Mouse (Mus musculus) fibroblast of lung, adult 2 months (primary cell): ENCODE measurements around the gene Syce1l.

Experiments used
- DNase-seq: peaks from one replicate; pipeline ENCODE4 v3.0.0-alpha.2; 2011; ENCODE audit warnings: low read depth

The Syce1l gene

DNA sequence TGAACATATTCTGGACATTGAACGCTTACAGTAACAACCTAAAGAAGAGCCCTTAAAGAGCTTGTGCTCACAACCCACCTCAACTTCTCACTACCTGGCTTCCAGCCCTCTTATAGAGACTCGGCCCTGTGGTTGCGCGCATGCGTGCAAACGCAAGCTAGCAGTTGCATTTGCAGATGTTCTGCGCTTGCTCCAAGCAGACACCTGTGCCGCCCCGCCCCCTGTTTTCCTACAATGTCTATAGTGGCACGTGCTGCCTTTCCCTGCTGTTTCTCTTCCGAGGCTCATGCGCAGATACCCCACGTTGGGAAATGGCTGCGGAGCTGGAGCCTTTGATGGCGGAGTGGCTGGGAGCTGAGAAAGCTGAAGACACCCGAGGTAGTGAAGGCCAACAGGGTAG is at the start of gene Syce1l:
TSS of gene Syce1l (plus strand) at position 288 of the 400 bp plus-strand sequence.
- DNase-seq, result no peak

DNA sequence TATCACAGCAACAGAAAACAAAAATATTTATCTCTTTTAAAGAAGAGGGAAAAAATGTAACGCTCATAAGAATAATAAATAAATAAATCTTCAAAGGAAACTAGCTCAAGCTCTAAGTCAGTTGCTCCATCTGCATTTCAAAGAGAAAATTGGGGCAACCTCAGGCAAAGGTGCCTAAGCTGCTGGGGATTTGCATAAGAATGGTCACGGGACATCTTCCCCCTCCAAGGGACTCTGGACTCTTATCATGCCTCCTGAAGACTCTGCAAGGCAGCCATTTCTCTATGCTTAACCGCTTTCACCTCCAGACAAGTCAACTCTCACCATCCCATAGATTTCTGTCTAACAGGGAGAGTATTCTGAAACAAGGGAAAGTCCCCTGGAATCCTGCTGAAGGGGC is 44.6 kb upstream of the Syce1l start:
- DNase-seq, result no peak

DNA sequence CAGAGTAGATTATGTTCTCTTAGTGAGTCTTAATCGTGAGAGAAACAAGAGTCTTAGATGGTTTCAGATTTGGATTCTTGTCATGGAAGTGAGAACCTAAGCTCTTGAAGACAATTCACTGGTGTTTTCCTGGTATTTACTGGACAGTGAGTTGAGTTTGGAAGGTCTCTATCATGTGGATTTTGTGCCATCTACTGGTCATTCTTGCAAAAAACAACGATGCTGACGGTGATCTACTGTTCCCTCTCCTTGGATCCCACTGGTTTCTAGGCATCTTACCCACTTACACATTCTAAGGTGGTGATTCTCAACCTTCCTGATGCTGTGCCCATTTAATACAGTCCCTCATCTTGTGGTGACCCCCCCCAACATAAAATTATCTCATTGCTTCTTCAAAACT is 10.4 kb upstream of the Syce1l start:
- peak; percentile 19 for DNase-seq

DNA sequence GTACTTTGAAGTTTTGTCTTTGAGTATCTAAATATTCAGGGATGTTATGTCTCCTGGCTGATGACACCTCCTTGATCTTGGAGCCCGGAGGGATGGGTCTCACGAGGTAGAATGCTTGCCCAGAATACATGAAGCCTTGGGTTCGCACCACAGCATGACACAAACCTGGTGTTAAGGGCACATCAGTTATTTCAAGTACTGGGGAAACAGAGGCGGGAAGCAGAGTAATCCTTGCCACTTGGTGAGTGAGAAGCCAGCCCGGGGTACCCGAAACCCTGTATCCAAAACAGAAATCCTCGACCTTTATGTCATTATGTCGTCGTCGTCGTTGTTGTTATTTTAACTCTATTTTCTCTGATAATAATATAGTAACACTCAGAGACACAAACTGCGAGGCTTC is 8.9 kb upstream of the Syce1l start:
- no peak for DNase-seq

DNA sequence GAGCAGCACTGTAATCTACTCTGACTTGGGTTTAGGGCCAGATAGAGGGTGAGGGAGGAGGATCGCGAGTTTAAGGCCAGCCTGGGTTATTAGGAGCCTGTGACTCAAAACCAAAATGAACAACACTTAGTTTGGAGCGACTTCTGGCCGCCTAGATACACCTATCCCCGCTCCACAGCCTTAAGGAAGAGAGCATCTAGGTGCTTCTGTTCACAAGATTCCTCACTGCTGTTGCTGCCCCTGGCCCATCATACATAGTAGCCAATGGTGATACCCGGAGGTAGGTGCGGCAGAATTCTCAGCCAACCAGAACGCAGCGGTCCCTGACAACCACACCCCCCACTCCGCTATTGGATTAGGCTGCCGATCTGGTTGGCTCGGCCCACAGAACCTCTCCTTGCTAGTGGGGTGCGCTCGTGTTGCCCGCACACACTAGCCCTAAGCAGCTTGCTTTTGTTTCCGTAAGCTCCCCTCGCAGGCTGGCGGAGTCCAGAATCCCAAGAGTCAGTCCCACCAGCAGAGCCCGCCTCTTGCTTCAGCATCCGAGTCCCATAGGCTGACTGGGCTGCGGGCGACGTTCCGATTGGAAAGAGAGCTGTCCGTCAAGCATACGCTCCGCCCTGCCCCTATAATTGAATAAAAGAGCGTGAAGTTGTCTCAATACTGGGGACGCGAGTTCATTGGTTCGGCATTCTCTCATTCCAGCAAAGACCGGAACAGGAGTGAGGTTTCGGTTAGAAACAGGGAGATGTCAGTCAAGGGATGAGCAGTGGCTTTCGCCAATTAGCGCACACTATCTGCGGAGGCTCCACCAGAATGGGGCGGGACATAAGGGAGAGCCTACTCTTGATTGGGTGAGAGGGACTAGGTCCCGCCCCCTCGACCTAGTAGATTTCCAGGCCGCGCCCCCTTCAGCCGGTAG is 8.1 kb upstream of the Syce1l start, which contains the start of gene Mon1b:
TSS of gene Mon1b (plus strand) at position 918 of the 922 bp plus-strand sequence.
- peak; percentile 99 for DNase-seq

DNA sequence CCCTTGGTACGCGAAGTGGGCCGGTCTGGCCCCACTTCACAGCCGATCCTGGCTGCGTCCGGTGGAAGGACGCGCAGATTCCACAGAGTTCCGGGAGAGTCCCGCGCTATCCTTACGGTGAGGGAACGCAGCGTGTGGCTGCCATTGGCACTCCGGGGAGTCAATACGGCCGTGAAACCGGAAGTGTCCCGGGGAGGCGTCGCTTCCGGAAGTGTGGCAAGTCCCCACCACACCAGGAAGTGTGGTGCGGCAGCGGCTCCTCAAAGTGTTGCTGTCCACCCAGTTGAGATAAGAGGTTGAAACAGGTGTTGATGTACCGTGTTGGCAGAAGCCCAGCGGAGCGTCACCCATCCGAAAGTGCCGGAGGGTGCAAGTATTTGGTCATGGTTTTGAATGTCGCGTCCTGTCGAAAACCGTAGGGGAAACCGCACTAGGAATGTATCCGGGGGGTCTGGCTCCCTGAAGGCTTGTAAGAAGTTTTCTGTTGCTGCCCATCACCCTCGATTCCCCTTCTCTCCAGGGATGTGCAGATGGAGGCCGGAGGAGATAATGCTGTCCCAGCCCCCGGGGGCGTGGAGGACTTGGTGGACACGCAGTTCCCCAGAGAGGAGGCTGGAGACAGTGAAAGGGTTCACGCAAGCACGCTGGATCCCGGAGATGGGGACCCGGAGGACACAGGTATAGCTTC is 7.3 kb upstream of the Syce1l start:
- no peak for DNase-seq

DNA sequence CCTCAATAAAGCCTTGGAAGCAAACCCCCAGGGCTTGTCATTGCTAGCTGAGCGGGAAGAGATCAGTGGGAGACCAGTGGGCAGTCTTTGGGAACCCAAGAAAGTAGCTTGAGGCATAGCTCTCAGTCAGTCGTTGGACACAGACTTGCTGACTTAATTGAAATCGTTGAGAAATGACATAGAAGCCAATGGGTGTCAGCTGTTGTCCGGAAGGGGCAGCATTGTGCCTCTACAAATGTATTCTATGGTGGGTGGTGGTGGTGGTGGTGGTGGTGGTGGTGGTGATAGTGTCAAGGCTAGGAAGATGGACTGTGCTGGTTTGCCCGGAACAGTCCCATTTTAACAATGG is 6.8 kb upstream of the Syce1l start:
- DNase-seq, result no peak

DNA sequence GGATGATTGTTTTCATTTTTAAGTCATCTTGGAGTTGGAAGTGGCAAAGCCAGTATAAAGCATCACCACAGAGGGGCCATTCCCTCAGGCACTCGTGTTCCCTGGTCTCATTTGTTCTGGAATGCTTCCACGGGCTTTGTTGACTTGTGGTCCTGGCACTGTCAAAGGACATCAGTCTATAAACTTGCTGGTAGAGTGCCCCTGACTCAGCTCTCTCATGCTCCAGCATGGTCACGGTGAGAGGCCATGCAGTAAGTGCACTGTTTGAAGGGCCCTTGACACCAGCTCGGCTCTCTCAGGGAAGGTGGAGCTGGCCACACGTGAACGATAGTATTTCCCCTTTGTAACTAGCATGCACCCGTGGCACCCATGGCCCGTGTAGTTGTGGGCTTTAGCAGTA is 2.7 kb upstream of the Syce1l start:
- no peak for DNase-seq

DNA sequence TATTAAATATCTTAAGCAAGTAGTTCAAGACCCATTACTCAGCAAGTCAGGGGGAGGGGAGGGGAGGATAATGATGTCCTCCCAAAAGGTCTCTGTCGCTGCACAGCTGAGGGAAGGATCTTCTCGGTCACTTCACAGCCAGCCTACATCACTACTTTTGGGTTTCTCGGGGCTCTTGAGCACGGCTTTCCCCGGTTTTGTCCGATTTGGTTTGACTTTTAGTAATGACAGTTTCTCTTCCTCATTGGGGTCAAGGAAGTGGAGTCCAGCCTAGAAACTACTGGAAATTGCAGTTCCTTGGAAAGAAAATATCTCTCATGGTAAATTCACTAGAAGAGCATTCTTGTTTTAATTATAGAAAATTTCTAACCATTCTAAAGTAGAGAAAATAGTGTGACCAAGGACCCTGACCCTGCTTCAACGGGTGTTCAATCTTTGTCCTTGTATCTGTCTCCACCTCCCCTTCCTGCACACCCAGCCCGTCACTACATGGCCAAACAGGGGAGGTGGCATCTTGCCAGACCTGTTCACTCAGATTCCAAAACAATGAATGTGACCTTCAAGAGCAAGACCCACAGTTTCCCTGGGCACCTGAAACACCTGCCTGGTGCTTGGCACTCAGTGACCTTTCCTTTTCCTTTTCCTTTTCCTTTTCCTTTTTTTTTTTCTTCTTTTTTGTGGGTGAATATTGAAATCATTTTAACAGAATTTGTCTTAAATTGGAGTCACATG is 632 bp downstream of the Syce1l start:
- no peak for DNase-seq

DNA sequence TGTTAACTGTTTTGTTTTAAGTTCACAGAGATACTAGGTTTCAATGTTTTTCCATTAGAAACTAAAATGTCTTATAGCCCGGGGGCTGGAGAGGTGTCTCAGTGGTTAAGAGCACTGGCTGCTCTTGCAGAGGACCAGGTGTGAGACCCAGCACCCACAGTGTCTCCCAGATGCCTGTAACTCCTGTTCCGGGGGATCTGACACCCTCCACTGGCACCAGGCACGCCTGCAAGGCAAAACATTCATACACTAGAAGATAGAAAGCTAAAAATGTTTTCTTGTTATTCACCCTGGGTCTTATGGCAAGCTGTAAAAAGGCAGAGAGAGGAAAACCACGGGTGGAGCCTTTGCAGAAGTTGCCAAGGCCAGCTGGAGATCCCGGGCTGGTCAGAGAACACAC is 2.2 kb downstream of the Syce1l start:
- DNase-seq, result no peak

DNA sequence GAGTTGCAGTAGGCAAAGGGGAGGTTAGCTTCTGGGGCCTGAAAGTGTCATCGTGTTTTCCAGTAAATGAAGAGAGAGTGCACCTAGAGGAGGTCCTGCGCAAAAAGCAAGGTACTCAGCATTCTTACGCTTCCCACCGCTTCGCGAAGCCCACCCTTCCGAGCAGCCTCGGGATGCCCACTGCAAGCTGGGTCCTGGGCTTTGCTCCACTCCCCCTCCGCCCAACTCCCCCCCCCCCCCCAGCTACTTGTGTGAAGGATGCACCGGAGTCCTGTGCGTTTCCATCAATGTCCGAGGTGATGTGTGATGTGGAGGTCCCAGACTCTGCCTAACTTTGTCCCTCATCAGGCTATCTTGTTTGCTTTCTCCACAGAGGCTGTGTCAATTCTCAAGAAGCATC is 9.4 kb downstream of the Syce1l start:
- no peak for DNase-seq

DNA sequence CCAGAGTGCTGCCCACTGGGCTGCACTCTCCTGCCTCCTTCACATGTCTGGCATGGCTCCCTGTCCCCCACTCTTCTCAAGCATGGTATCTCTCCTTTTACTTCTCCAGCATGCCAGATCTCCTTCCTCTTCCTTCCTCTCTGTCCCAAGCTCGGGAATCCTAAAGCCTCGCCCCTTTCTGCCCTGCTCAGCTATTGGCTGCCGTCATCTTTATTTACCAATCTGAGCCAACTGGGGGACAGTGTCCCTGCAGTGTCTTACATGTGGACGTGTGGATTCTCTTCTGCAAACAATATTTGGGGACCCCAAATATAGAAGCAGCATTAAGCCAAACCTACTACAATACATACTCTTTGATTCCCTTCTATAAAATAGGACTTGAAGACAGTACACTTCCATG is 10.1 kb downstream of the Syce1l start:
- DNase-seq, result no peak

DNA sequence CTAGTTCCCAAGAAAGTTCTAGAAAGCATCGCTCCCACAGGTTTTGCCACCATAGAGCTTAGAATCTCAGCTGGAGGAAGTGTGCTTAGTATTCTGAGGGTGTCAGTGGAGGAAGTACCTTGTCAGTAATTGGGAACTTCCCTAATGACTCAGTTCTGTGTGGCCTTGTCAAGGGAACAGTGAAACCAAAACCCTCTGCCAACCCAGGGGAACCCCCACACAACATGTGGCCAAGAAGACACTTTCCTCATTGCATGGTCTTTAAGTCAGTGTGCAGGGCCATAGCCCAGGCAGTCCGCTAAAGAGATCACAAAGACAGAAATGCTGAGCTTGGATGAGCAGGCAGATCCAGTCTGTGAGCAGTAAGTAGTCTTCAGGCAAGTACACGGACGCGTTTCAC is 13.1 kb downstream of the Syce1l start:
- DNase-seq, result no peak

DNA sequence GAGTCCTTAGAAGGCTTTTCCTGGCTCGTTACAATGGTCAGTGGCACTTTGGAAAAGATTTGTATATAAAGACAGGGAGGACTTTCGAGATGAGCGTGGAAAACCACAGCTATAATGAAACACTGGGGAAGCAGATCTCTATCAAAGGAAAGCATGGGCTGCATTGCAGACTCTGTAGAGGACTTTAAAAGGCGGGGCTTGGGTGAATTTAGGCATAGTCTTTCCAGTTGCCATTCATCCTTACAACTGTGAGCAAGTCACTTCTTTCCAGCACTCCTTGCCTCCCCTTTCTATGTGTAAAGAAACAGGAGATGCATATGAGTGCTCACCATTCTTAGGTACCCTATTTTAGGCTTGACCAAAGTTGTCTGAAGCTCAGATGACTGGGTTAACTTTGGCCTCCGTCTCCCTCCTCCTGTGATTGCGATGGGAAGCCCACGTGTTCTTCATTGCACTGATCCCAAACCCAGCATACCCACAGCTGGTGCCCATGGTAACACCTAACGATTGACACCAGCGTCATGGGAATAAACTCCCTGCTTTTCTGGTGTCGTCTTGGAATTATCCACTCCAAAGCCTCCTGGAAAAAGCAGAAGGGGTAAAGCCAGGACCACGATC is 13.8 kb downstream of the Syce1l start:
- no peak for DNase-seq

DNA sequence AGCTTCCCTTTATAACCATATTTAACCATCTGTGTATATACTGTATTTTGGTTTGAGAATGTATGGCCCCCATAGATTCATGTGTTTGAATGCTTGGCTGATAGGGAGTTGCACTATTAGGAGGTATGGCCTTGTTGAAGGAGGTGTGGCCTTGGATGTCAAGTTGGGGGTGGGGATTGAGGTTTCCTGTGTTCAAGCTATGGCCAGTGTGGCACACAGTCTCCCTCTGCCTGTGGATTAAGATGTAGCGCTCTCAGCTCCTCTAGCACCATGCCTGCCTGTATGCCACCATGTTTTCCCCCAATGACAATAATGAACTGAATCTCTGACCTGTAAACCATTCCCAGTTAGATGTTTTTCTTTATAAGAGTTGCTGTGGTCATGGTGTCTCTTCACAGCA is 17.1 kb downstream of the Syce1l start:
- DNase-seq, result no peak

DNA sequence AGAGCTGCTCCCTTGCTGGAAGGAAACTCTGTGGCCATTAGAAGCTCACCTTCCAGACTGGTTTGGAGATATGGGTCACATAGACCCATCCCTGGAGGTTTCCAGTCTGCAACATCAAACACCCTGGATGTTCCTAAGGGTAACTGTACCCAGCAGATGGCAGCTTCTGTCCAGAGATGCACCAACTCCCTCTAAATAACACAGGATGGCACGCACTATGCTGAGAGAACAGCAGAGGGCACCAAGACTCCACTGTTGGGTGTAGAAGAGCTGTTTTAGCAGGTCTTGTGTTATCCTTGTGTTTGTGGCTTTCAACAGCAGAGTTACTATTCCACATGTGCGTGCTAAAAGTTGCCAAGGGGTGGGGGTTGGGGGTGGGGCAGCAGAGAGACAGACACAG is 21.5 kb downstream of the Syce1l start:
- DNase-seq, result peak; percentile 73

DNA sequence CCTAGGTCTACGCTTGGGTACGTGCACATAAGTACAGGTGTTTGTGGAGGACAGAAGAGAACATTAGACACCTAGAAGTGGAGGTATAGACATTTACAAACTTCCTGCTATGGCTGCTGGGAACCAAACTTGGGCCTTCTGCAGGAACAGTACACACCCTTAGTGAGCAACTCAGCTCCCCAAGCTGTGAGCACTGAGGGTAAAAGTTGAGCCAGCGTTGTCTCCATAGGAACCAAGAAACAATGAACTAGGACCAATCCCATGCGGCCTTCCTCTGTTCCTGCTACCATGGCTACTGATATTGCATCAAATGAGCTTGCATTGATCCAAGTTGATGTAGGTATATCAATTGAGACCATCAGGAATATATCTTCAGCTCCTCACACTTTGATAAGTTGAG is 22.0 kb downstream of the Syce1l start:
- DNase-seq, result no peak

DNA sequence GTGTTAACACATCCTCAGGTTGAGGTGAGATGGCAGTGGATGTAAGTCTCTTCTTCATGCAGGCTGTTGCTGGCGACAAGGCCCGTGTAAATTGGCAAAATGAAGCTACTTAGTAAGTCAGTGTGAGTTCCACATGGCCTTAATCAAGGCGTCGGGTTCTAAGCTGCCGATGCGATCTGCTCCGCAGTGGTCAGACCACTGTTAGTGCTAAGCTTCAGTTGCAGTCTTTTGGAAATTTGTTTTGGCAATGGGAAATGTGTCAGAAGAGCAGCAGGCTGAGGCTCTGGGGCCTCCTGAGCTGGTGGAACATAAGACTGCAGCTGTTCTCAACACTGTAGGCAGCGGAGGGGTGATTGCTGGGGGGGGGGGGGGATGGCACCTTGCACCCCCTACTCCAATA is 22.9 kb downstream of the Syce1l start:
- DNase-seq, result no peak

DNA sequence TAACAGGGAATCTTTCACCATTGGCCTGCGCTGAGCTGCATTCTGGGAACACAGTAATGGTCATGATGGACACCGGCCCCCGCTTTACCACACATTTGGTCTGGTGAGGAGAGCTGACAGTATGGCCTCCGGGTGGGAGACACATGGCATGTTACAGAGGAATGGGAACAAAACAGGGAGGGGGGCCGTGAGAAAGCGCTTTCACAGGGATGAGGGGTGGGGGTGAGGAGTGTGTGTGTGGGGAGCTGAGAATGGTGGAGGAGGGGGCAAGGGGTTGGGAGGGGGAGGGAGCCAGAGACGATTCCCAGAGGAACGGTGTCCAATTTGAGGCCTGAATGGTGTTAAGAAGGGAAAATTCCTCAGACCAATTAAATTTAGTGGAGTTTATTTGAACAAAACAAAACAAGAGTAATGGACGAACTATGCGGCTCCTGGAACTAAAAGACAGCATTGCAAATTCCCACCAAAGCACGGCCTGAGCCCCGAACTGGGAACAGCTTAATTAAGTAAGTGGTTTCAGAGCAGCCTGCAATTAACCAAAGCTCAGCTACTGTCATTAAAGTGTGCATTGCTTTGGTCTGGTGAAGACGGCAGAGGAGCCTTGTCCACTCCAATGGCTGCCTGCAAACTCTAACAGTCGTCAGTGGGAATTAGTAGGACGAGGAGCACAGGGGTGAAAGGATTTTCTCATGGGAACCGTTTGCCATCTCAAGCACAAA is 23.9 kb downstream of the Syce1l start:
- no peak for DNase-seq

DNA sequence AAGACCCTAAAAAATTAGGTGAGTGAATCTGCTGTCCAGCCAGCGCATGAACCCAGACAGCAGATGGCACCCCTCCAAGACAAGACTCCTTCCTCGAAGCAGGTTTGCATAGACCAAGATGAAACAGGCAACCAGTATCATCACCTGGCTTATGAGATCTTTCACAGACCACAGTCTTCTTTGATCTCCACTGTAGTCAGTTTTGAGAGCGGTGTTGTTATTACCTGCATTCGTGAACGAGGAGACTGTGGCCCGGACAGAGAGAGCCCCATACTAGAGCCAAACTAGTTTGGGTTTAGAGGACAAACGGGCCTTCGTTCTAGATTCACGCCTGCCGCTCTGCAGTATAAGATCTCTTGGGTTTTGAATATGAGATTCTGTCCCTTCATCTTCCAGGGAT is 26.9 kb downstream of the Syce1l start:
- DNase-seq, result no peak

DNA sequence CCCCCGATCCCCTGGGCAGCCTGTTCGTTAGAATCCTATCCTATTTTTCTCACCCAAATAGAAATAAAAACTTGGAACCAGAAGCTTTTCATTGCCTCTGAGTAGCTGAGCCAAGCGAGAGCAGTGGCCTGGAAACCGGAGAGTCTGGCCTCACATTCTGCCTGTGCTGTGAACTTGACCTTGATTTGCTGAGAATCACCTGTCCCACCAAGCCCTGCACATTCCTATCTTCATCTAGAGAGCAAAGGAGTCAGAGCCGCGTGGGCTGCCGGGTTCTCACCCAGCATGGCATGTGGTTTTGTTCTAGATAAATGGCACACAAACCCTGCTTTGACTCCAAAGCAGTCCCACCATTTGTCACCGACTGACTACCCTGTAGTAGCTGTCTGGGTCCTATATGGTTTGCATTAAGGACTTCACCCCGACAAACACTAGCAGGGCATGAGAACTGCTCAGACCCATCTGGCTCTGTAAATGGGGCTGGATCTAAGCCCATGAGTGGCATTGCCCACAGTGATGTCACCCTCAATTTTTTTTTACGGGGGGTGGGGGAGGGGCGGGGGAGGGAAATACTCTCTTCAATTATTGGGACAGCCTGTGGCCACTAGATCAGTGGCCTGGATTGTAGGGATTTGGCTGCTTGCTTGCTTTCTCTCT is 29.7 kb downstream of the Syce1l start:
- no peak for DNase-seq
